Mouse (Mus musculus) megakaryocyte, embryonic 14.5 days (primary cell): Measurements from ENCODE around the gene Pcdh10. TPM values are rescaled to one million over a fixed set of nuclear protein-coding genes. Genes with fewer than 3 reads are reported as not detected.

Source experiments
- H3K27me3 ChIP-seq: replicated peaks from 2 replicates; pipeline ENCODE3; 2012; ENCODE audit warnings: inconsistent platforms
- H3K36me3 ChIP-seq: replicated peaks from 2 replicates; pipeline ENCODE3; 2012; ENCODE audit warnings: low read length, inconsistent platforms, mixed read lengths
- H3K4me1 ChIP-seq: 2 replicates; pipeline ENCODE4 v1.6.1; 2012; ENCODE audit warnings: inconsistent platforms
- H3K4me3 ChIP-seq: replicated peaks from 2 replicates; pipeline ENCODE3; 2012; ENCODE audit warnings: moderate library complexity, mild to moderate bottlenecking, inconsistent platforms
- H3K9me3 ChIP-seq: 2 replicates; pipeline ENCODE4 v1.6.1; 2012; ENCODE audit warnings: inconsistent platforms
- FLI1 ChIP-seq: IDR thresholded peaks from 2 replicates; pipeline ENCODE4 v1.6.1; 2012; ENCODE audit warnings: low read length, inconsistent platforms, mixed read lengths
- GATA1 ChIP-seq: IDR thresholded peaks from 3 replicates; pipeline ENCODE4 v1.6.1; 2012; ENCODE audit warnings: mixed read lengths, low read length, inconsistent platforms, borderline replicate concordance
- polyA plus RNA-seq: library from polyadenylated mRNA; stranded (reverse); fragments of >175 nt; gene quantifications from 2 replicates; pipeline ENCODE4 v1.2.3, GENCODE M21; 2012; ENCODE audit warnings: low replicate concordance; ENCODE audit not compliant: insufficient read depth

Gene Pcdh10
- polyA plus RNA-seq: 0.02 TPM in 1 of 2 replicates, not detected in the other

GRCm38 (mm10) chr3:45378145-45378544, at the start of gene Pcdh10:
TSS of gene Pcdh10 (plus strand) at chr3:45378398.
- peak within 1 kb of the TSS; percentile 89 for H3K4me3 ChIP-seq
- peaks cover 28% of the 10 kb centered on the region for H3K9me3 ChIP-seq

GRCm38 (mm10) chr3:45355919-45356318, 22.3 kb upstream of the Pcdh10 start:
- H3K9me3 ChIP-seq: no peaks in the 10 kb centered on the region
- no peak for TF ChIP-seq FLI1
- TF ChIP-seq GATA1: no peak
- H3K4me3 ChIP-seq: no peak overlapping the region
- H3K4me1 ChIP-seq: no peaks in the 10 kb centered on the region
- no peaks in the 10 kb centered on the region for H3K36me3 ChIP-seq
- H3K27me3 ChIP-seq: no peaks in the 10 kb centered on the region

More at GRCm38 (mm10) chr3:45378145-45378544, at the start of gene Pcdh10:
- H3K27me3 ChIP-seq: peaks cover 74% of the 10 kb centered on the region
- H3K4me1 ChIP-seq: peaks cover 57% of the 10 kb centered on the region
- TF ChIP-seq GATA1 (no peak), FLI1 (no peak)
- H3K36me3 ChIP-seq: no peaks in the 10 kb centered on the region

GRCm38 (mm10) chr3:45368952-45369351, 9.2 kb upstream of the Pcdh10 start:
- Histone ChIP-seq H3K4me1 (no peaks in the 10 kb centered on the region), H3K9me3 (no peaks in the 10 kb centered on the region), H3K4me3 (no peak overlapping the region), H3K27me3 (no peaks in the 10 kb centered on the region), H3K36me3 (no peaks in the 10 kb centered on the region)
- TF ChIP-seq FLI1: no peak
- TF ChIP-seq GATA1: no peak

GRCm38 (mm10) chr3:45375761-45376500, 2.3 kb upstream of the Pcdh10 start:
- H3K36me3 ChIP-seq: no peaks in the 10 kb centered on the region
- peaks cover 60% of the 10 kb centered on the region for H3K27me3 ChIP-seq
- H3K4me3 ChIP-seq: peak overlapping the region; percentile 87
- peaks cover 52% of the 10 kb centered on the region for H3K4me1 ChIP-seq
- TF ChIP-seq GATA1: no peak
- TF ChIP-seq FLI1: no peak
- H3K9me3 ChIP-seq: peaks cover 22% of the 10 kb centered on the region

- H3K36me3 ChIP-seq: no peaks in the 10 kb centered on the region
- H3K4me3 ChIP-seq: peak overlapping the region; percentile 87
- TF ChIP-seq FLI1 (no peak), GATA1 (no peak)
- peaks cover 57% of the 10 kb centered on the region for H3K4me1 ChIP-seq
- peaks cover 27% of the 10 kb centered on the region for H3K9me3 ChIP-seq
- peaks cover 69% of the 10 kb centered on the region for H3K27me3 ChIP-seq
These were observed 1.5 kb upstream of the Pcdh10 start for GRCm38 (mm10) chr3:45376501-45377390.

- TF ChIP-seq GATA1 (no peak), FLI1 (no peak)
- Histone ChIP-seq H3K9me3 (peaks cover 28% of the 10 kb centered on the region), H3K4me1 (peaks cover 57% of the 10 kb centered on the region), H3K27me3 (peaks cover 72% of the 10 kb centered on the region), H3K36me3 (no peaks in the 10 kb centered on the region), H3K4me3 (peak overlapping the region; percentile 89)
These were observed 703 bp upstream of the Pcdh10 start for GRCm38 (mm10) chr3:45377391-45377998.

GRCm38 (mm10) chr3:45379541-45379971, 1.4 kb downstream of the Pcdh10 start:
- H3K4me1 ChIP-seq: peaks cover 57% of the 10 kb centered on the region
- H3K27me3 ChIP-seq: peaks cover 72% of the 10 kb centered on the region
- H3K4me3 ChIP-seq: peak overlapping the region; percentile 35
- H3K9me3 ChIP-seq: peaks cover 28% of the 10 kb centered on the region
- no peaks in the 10 kb centered on the region for H3K36me3 ChIP-seq
- TF ChIP-seq FLI1 (no peak), GATA1 (no peak)

GRCm38 (mm10) chr3:45379972-45380761, 2.0 kb downstream of the Pcdh10 start:
- Histone ChIP-seq H3K4me3 (peak overlapping the region; percentile 35), H3K9me3 (peaks cover 28% of the 10 kb centered on the region), H3K4me1 (peaks cover 57% of the 10 kb centered on the region), H3K27me3 (peaks cover 69% of the 10 kb centered on the region), H3K36me3 (no peaks in the 10 kb centered on the region)
- TF ChIP-seq FLI1 (no peak), GATA1 (no peak)
